Mouse (Mus musculus) urinary bladder, adult 2 months (tissue): Measurements from ENCODE around the gene Fam98c. TPM values are rescaled to one million over a fixed set of nuclear protein-coding genes. Genes with fewer than 3 reads are reported as not detected.
"Not testable (repeated sequence)": the region's sequence is repeated elsewhere in the genome, so short reads cannot be mapped to it uniquely, and the experiment has no call there.

Experiments
- DNase-seq: peaks from one replicate; pipeline ENCODE4 v3.0.0; 2022; ENCODE audit warnings: low spot score
- polyA plus RNA-seq: library from polyadenylated mRNA; depleted of rRNA; stranded (reverse); fragments of >200 nt; gene quantifications from 2 replicates; pipeline ENCODE4 v1.2.3, GENCODE M21; 2012

The Fam98c gene
- polyA plus RNA-seq, 1 experiment, result 52.7 TPM

GRCm38 (mm10) chr7:29158264-29158663 is 2.2 kb upstream of the Fam98c start:
- DNase-seq, result no peak

GRCm38 (mm10) chr7:29155196-29155837 is 717 bp downstream of the Fam98c start:
- peak; percentile 81 for DNase-seq

DNA sequence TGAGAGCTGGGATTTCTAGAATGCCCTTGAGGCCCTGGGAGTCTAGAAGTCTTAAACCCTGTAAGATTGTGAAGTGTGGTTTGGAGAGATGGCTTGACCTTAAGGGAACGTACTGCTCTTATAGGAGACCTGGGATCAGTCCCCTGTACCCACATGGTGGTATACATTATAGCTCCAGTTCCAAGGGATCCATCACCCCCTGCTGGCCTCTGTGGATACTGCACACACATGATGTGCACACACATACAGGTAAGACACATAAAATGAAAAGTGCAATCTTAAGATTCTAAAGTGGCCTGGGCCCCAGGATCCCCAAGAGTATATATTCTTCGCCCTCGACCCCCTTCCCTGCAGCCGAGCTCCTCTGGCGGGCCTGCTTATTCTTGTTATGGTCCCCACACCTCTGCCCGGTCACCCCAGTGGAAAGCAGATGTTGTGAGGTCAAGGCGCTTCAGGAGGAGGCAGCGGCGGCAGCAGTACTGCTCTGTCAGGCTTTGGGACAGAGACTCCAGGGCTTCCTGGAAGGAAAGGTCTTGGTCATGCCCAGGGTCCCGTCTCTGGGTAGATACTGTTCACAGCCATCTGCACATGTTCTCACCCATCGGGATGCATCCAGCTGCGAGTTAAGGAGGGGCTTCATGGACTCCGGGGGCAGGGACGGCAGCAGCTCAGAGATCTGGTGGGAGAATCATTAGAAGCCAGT is 1.9 kb downstream of the Fam98c start:
- no peak for DNase-seq

DNA sequence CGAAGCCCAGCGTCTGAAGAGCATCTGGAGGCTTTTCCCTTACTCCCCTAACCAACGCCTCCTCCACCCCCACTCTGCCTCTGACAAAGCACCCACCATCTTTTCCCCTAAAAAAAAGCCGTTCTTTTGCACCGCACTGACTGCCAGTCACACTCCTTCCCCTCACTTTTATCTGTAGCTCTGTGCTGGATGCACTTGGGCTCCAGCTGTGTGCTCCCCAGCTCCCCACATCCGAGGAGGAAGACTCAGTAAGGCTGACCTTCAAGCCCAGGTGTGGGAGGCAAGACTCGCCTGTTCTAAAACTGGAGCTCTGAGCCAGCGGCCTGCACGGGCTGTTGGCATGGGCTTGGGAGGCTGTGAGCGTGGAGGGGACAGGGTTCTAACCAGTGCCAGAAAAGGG is 4.5 kb downstream of the Fam98c start:
- no peak for DNase-seq

DNA sequence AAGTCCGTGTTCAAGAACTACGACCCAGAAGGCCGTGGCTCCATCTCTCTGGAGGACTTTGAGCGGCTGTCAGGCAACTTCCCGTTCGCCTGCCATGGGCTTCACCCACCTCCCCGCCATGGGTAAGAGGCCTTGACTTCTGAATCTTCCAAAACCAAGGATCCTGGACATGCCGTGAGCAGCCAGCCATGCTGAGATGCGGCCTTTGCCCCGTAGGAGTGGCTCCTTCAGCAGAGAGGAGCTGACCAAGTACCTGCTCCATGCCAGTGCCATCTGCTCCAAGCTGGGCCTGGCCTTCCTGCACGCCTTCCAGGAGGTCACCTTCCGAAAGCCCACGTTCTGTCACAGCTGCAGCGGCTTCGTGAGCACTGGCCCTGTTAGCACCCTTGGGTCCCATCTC is 7.3 kb downstream of the Fam98c start:
- DNase-seq, result no peak

GRCm38 (mm10) chr7:29146625-29147367 is 9.2 kb downstream of the Fam98c start:
- DNase-seq, result no peak

DNA sequence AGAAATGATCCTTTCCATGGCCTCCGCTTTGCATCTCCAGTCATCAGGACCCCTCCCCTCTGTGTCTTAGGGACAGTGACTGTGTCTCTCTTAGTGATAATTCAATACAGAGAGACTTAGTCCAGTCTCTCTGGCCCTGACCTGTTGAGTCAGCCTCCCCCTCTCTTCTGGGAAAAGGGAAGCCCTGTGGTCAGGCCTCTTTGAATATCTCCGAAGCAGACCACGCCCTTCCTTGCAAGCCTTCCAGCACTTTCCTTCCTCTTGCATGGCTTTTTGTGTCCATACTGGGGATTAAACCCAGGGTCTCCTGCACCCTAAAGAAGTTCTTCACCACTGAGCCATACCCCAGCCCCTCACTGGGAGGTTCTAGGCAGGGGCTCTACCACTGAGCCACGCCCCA is 12.0 kb downstream of the Fam98c start:
- no peak for DNase-seq

DNA sequence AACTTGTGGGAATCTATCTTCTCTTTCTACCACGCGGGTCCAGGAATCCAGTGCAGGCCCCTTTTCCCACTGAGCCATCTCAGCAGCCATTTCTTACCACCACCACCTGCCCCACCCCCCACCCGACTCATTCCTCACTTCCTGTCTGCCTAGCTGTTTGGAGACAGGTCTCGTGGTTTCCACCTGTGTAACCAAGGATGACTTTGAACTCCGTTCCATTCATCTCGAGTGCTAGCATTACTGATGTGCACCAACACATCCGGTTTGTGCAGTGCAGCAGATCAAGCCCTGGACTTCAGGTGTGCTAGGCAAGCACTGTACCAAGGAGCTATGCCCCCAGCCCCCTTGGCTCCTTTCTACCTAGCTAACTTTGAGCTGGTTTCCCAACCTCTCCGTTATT is 14.6 kb downstream of the Fam98c start:
- no peak for DNase-seq

DNA sequence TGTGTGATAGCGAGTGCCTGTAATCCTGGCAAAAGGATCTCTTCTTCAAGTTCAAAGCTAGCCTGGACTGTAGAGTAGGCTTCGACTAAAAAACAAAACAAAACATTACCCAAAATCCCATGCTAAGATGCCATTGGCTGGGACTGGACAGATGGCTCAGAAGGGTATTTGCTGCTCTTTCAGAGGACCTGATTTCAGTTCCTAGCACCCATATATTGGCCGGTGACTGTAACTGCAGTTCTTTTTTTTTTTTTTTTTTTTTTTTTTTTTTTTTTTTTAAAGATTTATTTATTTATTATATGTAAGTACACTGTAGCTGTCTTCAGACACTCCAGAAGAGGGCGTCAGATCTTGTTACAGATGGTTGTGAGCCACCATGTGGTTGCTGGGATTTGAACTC is 16.8 kb downstream of the Fam98c start:
- not testable (repeated sequence) for DNase-seq

DNA sequence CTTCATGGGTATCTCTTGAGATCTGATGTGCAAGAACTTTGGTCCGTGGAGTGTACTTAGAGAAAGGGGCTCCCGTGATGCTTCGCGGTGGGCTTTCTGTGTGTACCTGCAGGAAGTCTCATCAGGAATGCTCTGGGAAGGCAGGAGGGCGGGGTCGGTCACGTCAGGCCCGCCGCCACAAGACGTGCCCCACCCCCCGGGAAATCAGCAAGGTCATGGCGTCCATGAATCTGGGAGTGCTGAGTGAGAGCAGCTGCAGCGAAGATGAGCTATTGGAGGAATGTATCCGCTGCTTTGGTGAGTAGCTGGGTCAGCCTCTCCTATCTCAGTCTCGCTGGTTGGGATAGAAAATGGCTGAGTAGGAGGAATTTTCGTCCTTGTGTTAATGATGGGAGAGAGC is 18.6 kb downstream of the Fam98c start:
- no peak for DNase-seq

GRCm38 (mm10) chr7:29134693-29135386 is 21.2 kb downstream of the Fam98c start, which contains the start of gene Rasgrp4:
Gene Rasgrp4, plus strand, starts transcription at chr7:29134851.
- DNase-seq, result no peak

GRCm38 (mm10) chr7:29134230-29134629 is 21.8 kb downstream of the Fam98c start:
- no peak for DNase-seq

DNA sequence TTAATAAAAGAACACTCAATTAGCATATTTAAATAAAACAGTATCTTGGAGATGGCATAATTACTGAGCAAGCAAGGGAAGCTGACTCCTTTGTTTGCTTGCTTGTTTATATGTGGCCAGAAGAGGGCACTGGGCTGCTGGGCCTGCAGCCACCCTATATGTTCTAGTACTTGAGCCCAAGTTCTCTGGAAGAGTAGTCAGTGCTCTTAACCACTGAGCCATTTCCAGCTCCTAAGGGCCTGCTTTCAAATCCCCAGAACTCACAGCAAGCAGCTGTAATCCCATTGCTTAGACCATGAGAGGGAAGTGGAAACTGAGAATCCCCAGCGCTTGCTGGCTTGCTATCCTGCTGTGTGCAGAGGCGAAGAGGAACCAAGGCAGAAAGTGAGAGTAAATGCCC is 27.3 kb downstream of the Fam98c start:
- DNase-seq, result no peak

- no peak for DNase-seq
Observed at GRCm38 (mm10) chr7:29126173-29126915, 29.7 kb downstream of the Fam98c start.

DNA sequence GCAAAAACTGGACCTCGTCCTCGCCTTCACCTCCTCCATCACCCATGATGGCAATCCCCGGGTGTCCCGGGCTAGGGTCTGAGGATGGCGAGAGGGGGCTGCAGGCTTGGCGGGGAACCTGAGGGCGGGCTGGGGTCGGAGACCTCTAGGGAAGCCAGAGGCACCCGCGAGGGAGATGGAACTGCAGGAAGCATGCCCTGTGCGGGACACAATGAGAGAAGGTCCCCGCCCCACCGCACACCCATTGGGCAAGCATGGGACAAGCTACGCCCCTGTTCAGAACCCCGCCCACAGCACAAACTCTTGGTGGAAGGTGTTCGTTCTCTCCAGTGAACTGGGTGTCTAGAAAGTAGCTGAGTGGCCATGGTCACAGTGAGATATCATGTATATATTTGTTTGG is 31.1 kb downstream of the Fam98c start, which contains the start of gene Ryr1:
Gene Ryr1 (minus strand): TSS at position 210 of the 400 bp plus-strand sequence.
- no peak for DNase-seq

- DNase-seq, result no peak
Observed at GRCm38 (mm10) chr7:29123531-29124358, 32.3 kb downstream of the Fam98c start.

GRCm38 (mm10) chr7:29122821-29123220 is 33.2 kb downstream of the Fam98c start:
- DNase-seq, result no peak

GRCm38 (mm10) chr7:29119526-29119925 is 36.5 kb downstream of the Fam98c start:
- no peak for DNase-seq

- DNase-seq, result no peak
Observed at GRCm38 (mm10) chr7:29118142-29118851, 37.7 kb downstream of the Fam98c start.
